Mouse (Mus musculus) myocyte (in vitro differentiated cells): ENCODE measurements around the gene Mc1r. TPM values are rescaled to one million over a fixed set of nuclear protein-coding genes. Genes with fewer than 3 reads are reported as not detected.

Experiments
- H3K27me3 ChIP-seq: one replicate; pipeline ENCODE4 v1.6.1; 2011; ENCODE audit not compliant: control insufficient read depth, insufficient read depth, insufficient read length
- H3K36me3 ChIP-seq: one replicate; pipeline ENCODE4 v1.6.1; 2011; ENCODE audit not compliant: control insufficient read depth, insufficient read depth
- H3K4me2 ChIP-seq: one replicate; pipeline ENCODE4 v1.6.1; 2011; ENCODE audit warnings: low read depth, control low read depth
- H3K4me3 ChIP-seq: one replicate; pipeline ENCODE4 v1.5.1; 2011; ENCODE audit warnings: mild to moderate bottlenecking, control low read depth, moderate library complexity
- H3K79me2 ChIP-seq: one replicate; pipeline ENCODE4 v1.6.1; 2011; ENCODE audit not compliant: control insufficient read depth, insufficient read depth
- H3ac ChIP-seq: one replicate; pipeline ENCODE4 v1.6.1; 2011; ENCODE audit not compliant: control insufficient read depth, insufficient read length
- CEBPB ChIP-seq: IDR thresholded peaks from 2 replicates; pipeline ENCODE4 v1.6.1; 2011; ENCODE audit warnings: mild to moderate bottlenecking, moderate library complexity; ENCODE audit not compliant: poor library complexity, insufficient read depth, severe bottlenecking
- E2F4 ChIP-seq: IDR thresholded peaks from one replicate; pipeline ENCODE4 v1.6.1; 2011; ENCODE audit warnings: mild to moderate bottlenecking, control low read depth, moderate library complexity; ENCODE audit not compliant: insufficient read depth
- MAX ChIP-seq: IDR thresholded peaks from one replicate; pipeline ENCODE4 v1.6.1; 2011; ENCODE audit warnings: low read depth, mild to moderate bottlenecking, control low read depth
- MYOD1 ChIP-seq, 3 experiments: IDR thresholded peaks; one replicate each; pipeline ENCODE4 v1.6.1; 2011; ENCODE audit warnings: control low read depth in 2 of 3, low read depth in 2 of 3, mild to moderate bottlenecking in 2 of 3, moderate library complexity in 1 of 3; ENCODE audit not compliant: insufficient read length in 2 of 3, control insufficient read depth in 1 of 3
- MYOG ChIP-seq, 3 experiments: IDR thresholded peaks; one replicate each; pipeline ENCODE4 v1.6.1; 2011; ENCODE audit warnings: control low read depth in 2 of 3, low read depth in 2 of 3, mild to moderate bottlenecking in 2 of 3; ENCODE audit not compliant: insufficient read length in 2 of 3, control insufficient read depth in 1 of 3, insufficient read depth in 1 of 3
- POLR2A ChIP-seq: IDR thresholded peaks from one replicate; pipeline ENCODE4 v1.6.1; 2011; ENCODE audit warnings: low read depth, mild to moderate bottlenecking, control low read depth, moderate library complexity; ENCODE audit not compliant: insufficient read length
- POLR2AphosphoS2 ChIP-seq: IDR thresholded peaks from one replicate; pipeline ENCODE4 v1.6.1; 2011; ENCODE audit warnings: low read depth, control low read depth; ENCODE audit not compliant: insufficient read length
- REST ChIP-seq: IDR thresholded peaks from one replicate; pipeline ENCODE4 v1.6.1; 2011; ENCODE audit warnings: mild to moderate bottlenecking, control low read depth, moderate library complexity; ENCODE audit not compliant: insufficient read depth, insufficient read length
- SRF ChIP-seq: IDR thresholded peaks from one replicate; pipeline ENCODE4 v1.6.1; 2011; ENCODE audit warnings: low read depth; ENCODE audit not compliant: control insufficient read depth, insufficient read length
- TCF12 ChIP-seq: IDR thresholded peaks from one replicate; pipeline ENCODE4 v1.6.1; 2011; ENCODE audit warnings: mild to moderate bottlenecking, control low read depth; ENCODE audit not compliant: poor library complexity, insufficient read depth, severe bottlenecking
- TCF3 ChIP-seq: IDR thresholded peaks from one replicate; pipeline ENCODE4 v1.6.1; 2011; ENCODE audit warnings: low read depth, control low read depth; ENCODE audit not compliant: insufficient read length
- USF1 ChIP-seq: IDR thresholded peaks from one replicate; pipeline ENCODE4 v1.6.1; 2011; ENCODE audit warnings: low read depth, mild to moderate bottlenecking, control low read depth, moderate library complexity
- polyA plus RNA-seq: library from polyadenylated mRNA; unstranded; fragments of >200 nt; fragmentation: generic; extraction: Trizol; gene quantifications from one replicate; pipeline ENCODE4 v1.2.1, GENCODE M21; 2012; ENCODE audit warnings: missing spikeins

The Mc1r gene
- polyA plus RNA-seq, 1 experiment = 0.02 TPM

DNA sequence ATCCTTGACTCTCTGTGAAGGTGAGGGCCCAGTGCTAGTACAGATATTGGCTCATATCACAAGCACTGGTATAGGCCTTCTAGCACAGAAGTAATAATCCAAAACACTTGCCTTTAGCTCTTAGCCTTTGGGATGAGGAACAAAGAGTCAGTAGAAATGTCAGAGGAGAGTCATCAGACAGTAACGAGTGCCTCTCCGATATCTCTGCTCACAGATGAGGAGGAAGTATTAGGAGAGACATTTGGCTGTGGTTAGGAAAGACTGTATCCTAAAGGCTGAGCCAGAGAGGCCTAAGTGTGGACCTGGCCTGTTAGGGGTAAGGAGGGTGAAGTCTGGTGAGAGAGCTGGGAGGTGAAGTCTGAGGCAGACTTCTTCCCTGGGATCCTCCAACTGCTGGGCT lies 34.9 kb downstream of the Mc1r start:
- Histone ChIP-seq H3K79me2 (no peaks in the 10 kb centered on the region), H3ac (no peak overlapping the region), H3K27me3 (no peaks in the 10 kb centered on the region), H3K36me3 (no peaks in the 10 kb centered on the region), H3K4me3 (no peak overlapping the region), H3K4me2 (no peak overlapping the region)
- no peak for TF ChIP-seq MYOG (IDR thresholded peaks at IDR 0.05; ENCODE audit: control insufficient read depth in 1 of 3, insufficient read depth in 1 of 3, insufficient read length in 2 of 3, low read depth in 2 of 3)
- no peak for TF ChIP-seq USF1
- TF ChIP-seq MAX = no peak
- TF ChIP-seq REST = no peak
- TF ChIP-seq SRF = no peak

DNA sequence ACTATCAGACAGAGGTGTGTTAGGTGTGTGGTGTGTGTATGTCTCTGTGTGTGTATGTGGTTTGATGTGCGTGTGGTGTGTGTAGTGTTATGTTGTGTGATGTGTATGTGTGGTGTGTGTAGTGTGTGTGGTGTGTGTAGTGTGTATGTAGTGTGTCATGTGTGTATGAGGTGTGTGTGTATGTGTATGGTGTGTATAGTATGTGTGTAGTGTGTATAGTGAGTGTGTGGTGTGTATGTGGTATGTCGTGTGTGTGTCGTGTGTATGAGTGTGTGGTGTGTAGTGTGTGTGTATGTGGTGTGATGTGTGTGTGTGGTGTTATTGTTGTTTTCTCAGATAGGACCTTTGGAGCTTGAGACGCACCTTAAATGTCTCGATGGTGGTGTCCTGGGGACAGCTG lies 35.4 kb downstream of the Mc1r start:
- Histone ChIP-seq H3K27me3 (no peaks in the 10 kb centered on the region), H3K36me3 (no peaks in the 10 kb centered on the region), H3K79me2 (no peaks in the 10 kb centered on the region), H3K4me3 (peak overlapping the region; percentile 32), H3K4me2 (no peak overlapping the region), H3ac (peak overlapping the region; percentile 45)
- TF ChIP-seq SRF (no peak), MYOG (IDR thresholded peaks at IDR 0.05; ENCODE audit: control insufficient read depth in 1 of 3, insufficient read depth in 1 of 3, insufficient read length in 2 of 3, low read depth in 2 of 3) (no peak), CEBPB (no peak), REST (no peak), E2F4 (no peak), TCF3 (no peak), MAX (no peak), TCF12 (no peak), USF1 (no peak)

DNA sequence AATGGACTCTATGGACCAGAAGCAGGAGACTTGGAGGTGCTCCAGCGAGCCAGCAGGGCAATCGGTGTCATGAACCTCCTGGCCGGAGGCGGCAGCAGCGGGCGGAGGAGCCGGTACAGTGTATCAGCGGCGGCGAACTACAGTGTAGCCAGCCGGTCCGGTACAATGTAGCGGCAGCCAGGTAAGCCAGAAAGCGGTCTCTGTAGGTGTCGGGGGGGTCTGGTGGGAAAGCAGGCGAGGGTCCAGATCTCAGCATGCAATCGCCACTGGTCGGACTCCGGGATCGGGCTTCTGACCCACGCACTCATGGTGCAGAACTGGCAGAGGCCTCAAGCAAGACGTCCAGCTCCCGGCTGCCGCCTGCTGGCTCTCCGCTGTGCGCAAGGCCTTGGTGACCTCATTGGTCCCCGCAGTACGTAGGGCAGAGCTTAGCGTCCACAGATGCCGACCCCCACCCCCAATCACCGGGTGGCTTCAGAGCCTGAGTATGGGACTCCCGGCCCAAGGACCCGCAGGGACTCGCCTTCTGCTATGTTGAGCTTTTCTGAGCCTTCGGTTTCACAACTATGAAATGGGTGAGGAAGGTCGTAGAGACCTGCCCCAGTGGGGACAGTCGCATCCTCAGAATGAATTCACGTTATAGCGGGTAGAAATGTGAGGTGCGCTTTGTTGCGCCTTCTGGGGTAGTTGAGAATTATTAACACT lies 36.1 kb downstream of the Mc1r start:
- H3ac ChIP-seq = peak overlapping the region; percentile 45
- H3K27me3 ChIP-seq = no peaks in the 10 kb centered on the region
- no peaks in the 10 kb centered on the region for H3K79me2 ChIP-seq
- peak overlapping the region; percentile 79 for H3K4me2 ChIP-seq
- H3K4me3 ChIP-seq = peak overlapping the region; percentile 32
- H3K36me3 ChIP-seq = no peaks in the 10 kb centered on the region
- TF ChIP-seq POLR2A = peak; percentile 38
- TF ChIP-seq USF1 = no peak

DNA sequence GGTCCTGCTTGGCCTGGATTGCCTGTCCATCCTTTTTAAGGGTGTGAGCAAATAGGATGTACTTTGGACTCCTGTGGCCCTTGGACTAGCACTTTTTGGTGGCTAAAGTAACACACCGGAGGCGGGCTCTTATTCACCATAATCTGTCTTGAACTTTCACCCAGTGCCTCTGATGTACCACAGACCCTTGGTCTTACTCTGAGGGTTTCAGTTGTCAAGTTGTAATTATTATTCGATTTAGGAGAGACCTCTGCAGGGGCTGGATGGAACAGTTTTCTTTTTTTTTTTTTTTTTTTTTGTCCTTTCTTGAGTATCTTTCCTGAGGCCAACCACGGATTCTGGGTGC lies 36.6 kb downstream of the Mc1r start:
- TF ChIP-seq REST (no peak), TCF3 (no peak), MYOD1 (IDR thresholded peaks at IDR 0.05; ENCODE audit: control insufficient read depth in 1 of 3, insufficient read length in 2 of 3, low read depth in 2 of 3) (no peak), POLR2A (no peak)
- peak overlapping the region; percentile 45 for H3ac ChIP-seq
- H3K79me2 ChIP-seq = no peaks in the 10 kb centered on the region
- H3K4me2 ChIP-seq = peak overlapping the region; percentile 79
- H3K27me3 ChIP-seq = no peaks in the 10 kb centered on the region
- H3K36me3 ChIP-seq = no peaks in the 10 kb centered on the region
- peak overlapping the region; percentile 32 for H3K4me3 ChIP-seq

DNA sequence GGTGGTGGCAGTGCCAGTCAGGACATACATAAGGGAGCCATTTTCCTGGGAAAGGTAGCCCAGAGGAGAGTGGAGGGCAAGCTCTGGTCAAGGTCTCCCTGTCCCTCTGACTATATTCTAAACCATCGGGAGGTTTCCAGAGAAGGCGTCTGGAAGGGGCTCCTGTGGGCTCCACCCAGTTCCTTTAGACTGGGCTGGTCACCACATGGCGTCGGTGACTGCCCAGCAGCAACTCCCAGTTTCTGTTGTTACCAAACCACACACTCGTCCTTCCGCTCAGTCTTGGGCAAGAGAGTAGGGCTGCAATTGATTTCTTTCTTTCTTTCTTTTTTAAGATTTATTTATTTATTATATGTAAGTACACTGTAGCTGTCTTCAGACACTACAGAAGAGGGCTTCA lies 37.2 kb downstream of the Mc1r start:
- H3K79me2 ChIP-seq = no peaks in the 10 kb centered on the region
- peak overlapping the region; percentile 32 for H3K4me3 ChIP-seq
- TF ChIP-seq CEBPB (no peak), USF1 (no peak), REST (no peak), SRF (no peak), MYOG (IDR thresholded peaks at IDR 0.05; ENCODE audit: control insufficient read depth in 1 of 3, insufficient read depth in 1 of 3, insufficient read length in 2 of 3, low read depth in 2 of 3) (no peak), MAX (no peak), E2F4 (no peak), TCF3 (no peak), MYOD1 (IDR thresholded peaks at IDR 0.05; ENCODE audit: control insufficient read depth in 1 of 3, insufficient read length in 2 of 3, low read depth in 2 of 3) (no peak), POLR2A (no peak), POLR2AphosphoS2 (no peak), TCF12 (no peak)
- H3K36me3 ChIP-seq = no peaks in the 10 kb centered on the region
- no peaks in the 10 kb centered on the region for H3K27me3 ChIP-seq
- no peak overlapping the region for H3ac ChIP-seq
- no peak overlapping the region for H3K4me2 ChIP-seq
